ENCODE assay signal across 8 mouse cellular contexts in genomic region chrX:109014166-109014565, GRCm38 (mm10). TPM values are rescaled to one million over a fixed set of nuclear protein-coding genes. Genes with fewer than 3 reads are reported as not detected.
DNase-seq lines count a peak whose midpoint lies in the region; ATAC-seq and TF ChIP-seq lines count a peak whose summit lies in the region.

No protein-coding gene starts in this region.

- WGBS in forebrain, embryonic 13.5 days: 24% methylated on average over 4 of the region's 4 CpGs
- 29% methylated on average over 4 of the region's 4 CpGs for WGBS in liver, embryonic 14.5 days (ENCODE audit: insufficient replicate concordance)

- H3K27me3 ChIP-seq in forebrain, embryonic 13.5 days: no peaks in the 10 kb centered on the region
- H3K27me3 ChIP-seq in liver, embryonic 14.5 days (ENCODE audit: control insufficient read depth, insufficient read depth, low read length): no peaks in the 10 kb centered on the region

- peak; percentile 1 for DNase-seq in cerebellum, adult 9-10 months
- DNase-seq in 3134 (ENCODE audit: extremely low read depth, insufficient read length, low spot score): peak; percentile 5
- no peak for DNase-seq in liver, embryonic 14.5 days (ENCODE audit: low read depth in 3 of 3, low spot score in 3 of 3)
- DNase-seq in left cerebral cortex, adult 18-20 months (ENCODE audit: low spot score in 2 of 2): no peak
- DNase-seq in thymus, postnatal 4 days: no peak

- TF ChIP-seq CTCF in liver, embryonic 14.5 days (IDR thresholded peaks at IDR 0.05; ENCODE audit: low read depth): no peak

- H3K9me3 ChIP-seq in forebrain, embryonic 13.5 days (replicated peaks): no peaks in the 10 kb centered on the region
- no peaks in the 10 kb centered on the region for H3K9me3 ChIP-seq in liver, embryonic 14.5 days (ENCODE audit: control insufficient read depth, low read length)

- no peak overlapping the region for H3K4me3 ChIP-seq in forebrain, embryonic 13.5 days
- H3K4me3 ChIP-seq in liver, embryonic 14.5 days (ENCODE audit: insufficient read depth in 1 of 2, low read depth in 2 of 2, low read length in 2 of 2): peak overlapping the region in 1 of 2 experiments; percentile 61; a peak in 2 of 4 replicates

- H3K4me1 ChIP-seq in forebrain, embryonic 13.5 days: no peaks in the 10 kb centered on the region
- H3K4me1 ChIP-seq in liver, embryonic 14.5 days (replicated peaks; ENCODE audit: control insufficient read depth in 2 of 2, insufficient read depth in 2 of 2, low read length in 1 of 2): no peaks in the 10 kb centered on the region

- H3K9ac ChIP-seq in forebrain, embryonic 13.5 days: no peak overlapping the region
- no peak overlapping the region for H3K9ac ChIP-seq in liver, embryonic 14.5 days (replicated peaks)

- no peak overlapping the region for H3K27ac ChIP-seq in forebrain, embryonic 13.5 days
- H3K27ac ChIP-seq in liver, embryonic 14.5 days: no peak overlapping the region

- no peak for TF ChIP-seq EP300 in liver, embryonic 14.5 days (IDR thresholded peaks at IDR 0.05; ENCODE audit: low read depth)

- ATAC-seq in cerebellum, adult (ENCODE audit: insufficient number of reproducible peaks, low FRiP score, low TSS enrichment): no peak
- ATAC-seq in forebrain, embryonic 13.5 days: no peak
- ATAC-seq in liver, embryonic 14.5 days (ENCODE audit: insufficient read depth): no peak
- ATAC-seq in erythroid progenitor cell, adult 5-6 weeks (replicated peaks; ENCODE audit: low FRiP score, poor library complexity, severe bottlenecking): no peak

- H3K4me2 ChIP-seq in forebrain, embryonic 13.5 days: peak overlapping the region; percentile 61
- H3K4me2 ChIP-seq in liver, embryonic 14.5 days (ENCODE audit: low read depth): peak overlapping the region; percentile 64

- no peaks in the 10 kb centered on the region for H3K36me3 ChIP-seq in forebrain, embryonic 13.5 days (ENCODE audit: poor library complexity, severe bottlenecking)
- H3K36me3 ChIP-seq in liver, embryonic 14.5 days (replicated peaks; ENCODE audit: control insufficient read depth, insufficient read depth, low read depth): no peaks in the 10 kb centered on the region

RNA-seq across cellular contexts. Expression of gene Hmgn5, which starts 1.0 kb away (rescaled TPM):
- polyA plus RNA-seq in forebrain, embryonic 13.5 days (2015; fragmentation: Nextera tagmentation; extraction: Ambion mirVana): 35.5 and 43.0 TPM in 2 replicates
- polyA plus RNA-seq in liver, embryonic 14.5 days (2012; rRNA removed): 4.0 and 18.0 TPM in 2 replicates
- 15.6 and 17.3 TPM in 2 replicates for polyA plus RNA-seq in liver, embryonic 14.5 days (2014; fragmentation: Nextera tagmentation; extraction: Ambion mirVana)
- total RNA-seq in erythroid progenitor cell, adult 5-6 weeks (2015; ENCODE audit: low replicate concordance): 32.8 and 36.0 TPM in 2 replicates
- 14.5 and 21.3 TPM in 2 replicates for total RNA-seq in erythroid progenitor cell, adult 5-6 weeks (2017; ENCODE audit: low replicate concordance)
- total RNA-seq in left cerebral cortex, adult 18-20 months (2021): 1 to 10 TPM; 3.7 to 4.5 TPM

Comparison
In these comparisons a context has a peak if more than half of its experiments do, and no peak if none do; other contexts are left out.
1. DNase-seq: peak in cerebellum, adult 9-10 months (single experiment) and 3134 (single experiment); none in liver, embryonic 14.5 days (0 of 3), left cerebral cortex, adult 18-20 months (0 of 2) and thymus, postnatal 4 days (single experiment).